Mouse (Mus musculus): ENCODE results near the gene Lmntd1. TPM values are rescaled to one million over a fixed set of nuclear protein-coding genes. Genes with fewer than 3 reads are reported as not detected.
"Not testable (repeated sequence)": the region's sequence is repeated elsewhere in the genome, so short reads cannot be mapped to it uniquely, and the experiment has no call there.

The Lmntd1 gene
- total RNA-seq, 2 experiments from 2014 or later = 2.2 to 2.3 TPM

GRCm38 (mm10) chr6:145341301-145342193, 272.6 kb downstream of the Lmntd1 start:
- DNase-seq = peak; percentile 92

DNA sequence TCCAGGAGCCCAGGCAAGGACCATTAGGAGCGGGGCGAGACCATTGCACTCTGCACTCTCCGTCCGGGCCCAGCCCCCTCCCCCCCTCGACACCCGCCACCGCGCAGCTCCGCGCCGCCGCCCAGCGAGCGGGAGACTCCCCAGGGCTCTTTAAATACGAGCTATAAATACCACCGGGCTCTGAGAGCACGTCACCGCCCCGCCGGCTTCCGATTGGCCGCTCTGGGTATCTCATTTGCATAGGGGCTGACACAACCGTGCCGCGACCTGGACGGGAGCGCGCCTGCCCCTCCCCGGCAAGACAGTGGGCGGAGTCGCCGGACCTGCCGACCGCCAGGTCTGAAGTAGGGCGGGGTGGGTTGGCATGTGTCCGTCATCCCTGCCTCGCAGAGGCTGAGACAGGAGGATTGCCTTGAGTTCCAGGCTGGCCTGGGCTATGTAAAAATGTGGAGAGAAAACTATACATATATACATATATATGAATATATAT, 273.4 kb downstream of the Lmntd1 start:
- DNase-seq = peak; percentile 97 to 99

DNA sequence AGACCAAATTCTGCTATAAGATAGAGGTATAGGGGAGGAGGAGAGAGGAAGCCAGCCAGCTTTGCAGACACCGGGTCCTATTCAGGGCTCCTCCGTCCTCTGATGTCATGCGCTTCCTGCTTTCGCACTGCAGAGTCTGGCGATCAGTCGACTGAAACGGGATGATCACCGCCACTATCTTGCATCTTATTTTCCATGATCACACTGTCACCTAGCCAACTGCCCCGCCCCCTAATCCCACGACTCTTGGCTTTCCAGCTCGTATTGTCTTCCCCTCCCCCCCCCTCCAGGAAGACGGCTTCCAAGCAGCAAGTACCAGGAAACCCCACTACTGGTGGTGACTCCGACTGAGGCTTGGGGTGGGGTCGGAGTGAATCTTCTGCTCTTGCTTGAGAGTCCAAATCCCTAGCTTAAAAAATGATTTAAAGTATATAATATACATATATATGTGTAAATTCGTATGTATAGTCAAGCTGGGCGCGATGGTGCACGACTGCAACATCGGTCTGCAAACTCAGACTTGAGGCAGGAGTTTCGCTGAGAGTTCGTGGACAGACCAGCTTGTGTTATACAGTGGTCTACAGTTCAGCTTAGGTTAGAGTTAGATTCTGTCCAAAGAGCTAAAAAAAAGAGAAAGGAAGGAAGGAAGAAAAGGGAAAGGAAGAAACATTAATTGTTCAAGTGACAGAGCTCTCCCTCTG, 274.0 kb downstream of the Lmntd1 start:
- DNase-seq = peak; percentile 88 to 89

GRCm38 (mm10) chr6:145338571-145339294, 275.4 kb downstream of the Lmntd1 start:
- no peak for DNase-seq

GRCm38 (mm10) chr6:145337521-145337920, 276.6 kb downstream of the Lmntd1 start:
- not testable (repeated sequence) for DNase-seq

- peak; percentile 7 to 16 for DNase-seq
Measured at GRCm38 (mm10) chr6:145335876-145336768, 278.0 kb downstream of the Lmntd1 start.

DNA sequence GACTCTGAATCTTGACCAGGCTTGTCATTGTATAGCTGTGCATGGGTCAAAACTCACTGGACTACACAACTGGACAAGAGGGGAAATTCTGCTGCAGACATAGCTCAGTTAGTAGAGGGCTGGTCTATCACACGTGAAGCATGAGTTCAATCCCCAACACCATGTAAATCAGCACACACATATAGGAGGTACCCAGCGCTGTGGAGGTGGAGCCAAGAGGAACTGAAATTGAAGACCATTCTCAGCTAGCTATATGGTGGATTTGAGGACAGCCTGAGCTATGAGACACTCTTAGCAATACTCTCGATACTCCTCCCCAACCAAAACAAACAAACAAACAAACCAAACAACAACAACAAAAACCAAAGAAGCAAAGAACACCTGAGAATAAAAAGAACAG, 279.9 kb downstream of the Lmntd1 start:
- no peak for DNase-seq

- no peak for DNase-seq
Measured at GRCm38 (mm10) chr6:145326141-145326806, 287.8 kb downstream of the Lmntd1 start.

GRCm38 (mm10) chr6:145325095-145325494, 289.0 kb downstream of the Lmntd1 start:
- DNase-seq = no peak

GRCm38 (mm10) chr6:145324470-145324869, 289.6 kb downstream of the Lmntd1 start:
- DNase-seq = no peak

DNA sequence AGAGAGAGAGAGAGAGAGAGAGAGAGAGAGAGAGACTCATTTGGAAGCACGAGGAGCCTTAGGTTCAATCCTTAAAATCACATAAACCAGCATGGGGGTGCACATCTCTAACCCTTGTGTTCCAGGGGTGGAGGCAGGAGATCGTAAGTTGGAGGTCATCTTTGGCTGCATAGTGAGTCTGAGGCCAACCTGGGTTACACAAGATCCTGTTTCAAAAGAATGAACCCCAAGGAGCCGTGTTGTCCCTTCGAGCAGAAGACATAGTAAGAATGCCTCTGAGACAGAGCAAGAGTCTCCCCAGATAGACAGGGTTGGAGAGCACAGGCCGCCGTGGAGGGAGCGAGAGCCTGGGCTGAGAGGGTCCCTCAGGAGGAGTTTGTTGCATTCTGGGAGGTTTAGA, 291.9 kb downstream of the Lmntd1 start:
- DNase-seq = no peak

GRCm38 (mm10) chr6:145320156-145320555, 294.0 kb downstream of the Lmntd1 start:
- no peak for DNase-seq

Other genes with a start within 250 kb of the Lmntd1 start
- gene Tuba3b, start 1.4 kb upstream of the Lmntd1 start, total RNA-seq (2021) = under 1 TPM; 0.30 to 0.41 TPM
- 10 to 100 TPM; 48.4 to 55.5 TPM for gene Rassf8, start 132.4 kb upstream of the Lmntd1 start, total RNA-seq (2021)